Mouse (Mus musculus) ES-E14 (cell line): Measurements from ENCODE around the gene Tpmt.

Experiments
- CHD2 ChIP-seq: IDR thresholded peaks from 2 replicates; pipeline ENCODE4 v1.6.1; 2014; ENCODE audit warnings: mild to moderate bottlenecking, low read depth, low read length, inconsistent platforms
- ZC3H11A ChIP-seq: IDR thresholded peaks from 2 replicates; pipeline ENCODE4 v1.6.1; 2012; ENCODE audit warnings: low read depth, mild to moderate bottlenecking, inconsistent platforms, low read length, borderline replicate concordance
- ZNF384 ChIP-seq: IDR thresholded peaks from 2 replicates; pipeline ENCODE4 v1.6.1; 2012; ENCODE audit warnings: low read depth, low read length, inconsistent platforms

DNA sequence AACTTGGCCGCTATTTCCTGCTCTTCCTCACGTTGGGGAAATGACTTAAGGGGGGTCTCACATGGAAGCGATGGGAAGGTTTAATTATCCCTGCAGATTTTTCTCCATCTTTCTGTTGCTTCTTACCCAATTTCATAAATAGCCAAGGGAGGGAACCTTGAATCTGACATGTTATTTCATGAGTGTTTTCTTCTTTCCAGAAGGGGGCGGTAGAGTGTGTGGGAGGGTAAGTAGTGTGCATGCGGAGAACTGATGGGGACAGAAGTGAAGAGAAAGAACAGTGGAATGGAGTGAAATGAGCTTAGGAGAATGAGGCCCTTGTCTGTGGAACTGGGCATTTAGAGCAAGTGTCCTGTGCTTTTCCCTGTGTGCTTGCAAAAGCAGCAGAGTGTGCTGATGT is 34.3 kb upstream of the Tpmt start:
- no peak for TF ChIP-seq ZC3H11A
- TF ChIP-seq CHD2: no peak
- no peak for TF ChIP-seq ZNF384
